Mouse (Mus musculus) spleen, postnatal 36 days (tissue): ENCODE results near the gene Nisch.

Experiments
- DNase-seq, 2 experiments: peaks; one replicate each; pipeline ENCODE4 v3.0.0; 2022; ENCODE audit warnings: low spot score in 2 of 2, mixed read lengths in 1 of 2

The Nisch gene

GRCm38 (mm10) chr14:31215157-31216002, 1.4 kb downstream of the Nisch start:
- peak; percentile 69 to 73 for DNase-seq

GRCm38 (mm10) chr14:31214684-31215083, 2.1 kb downstream of the Nisch start:
- DNase-seq, result no peak

GRCm38 (mm10) chr14:31213868-31214267, 2.9 kb downstream of the Nisch start:
- no peak for DNase-seq

GRCm38 (mm10) chr14:31212499-31212898, 4.2 kb downstream of the Nisch start:
- DNase-seq, result no peak

- no peak for DNase-seq
Observed at GRCm38 (mm10) chr14:31211854-31212253, 4.9 kb downstream of the Nisch start.

GRCm38 (mm10) chr14:31209133-31209557, 7.6 kb downstream of the Nisch start:
- DNase-seq, result no peak

- DNase-seq, result no peak
Observed at GRCm38 (mm10) chr14:31208084-31208483, 8.7 kb downstream of the Nisch start, which contains the start of gene Tnnc1. Gene Tnnc1, plus strand, starts transcription at chr14:31208312.

GRCm38 (mm10) chr14:31207070-31207830, 9.5 kb downstream of the Nisch start:
- DNase-seq, result peak in 1 of 2 experiments; percentile 31

GRCm38 (mm10) chr14:31206472-31206981, 10.2 kb downstream of the Nisch start:
- peak; percentile 94 to 96 for DNase-seq

GRCm38 (mm10) chr14:31205562-31206467, 10.9 kb downstream of the Nisch start:
- DNase-seq, result peak in 1 of 2 experiments; percentile 28

GRCm38 (mm10) chr14:31205244-31205561, 11.5 kb downstream of the Nisch start:
- DNase-seq, result no peak

- DNase-seq, result no peak
Observed at GRCm38 (mm10) chr14:31204844-31205243, 11.9 kb downstream of the Nisch start.

GRCm38 (mm10) chr14:31200038-31200437, 16.7 kb downstream of the Nisch start:
- DNase-seq, result no peak

- no peak for DNase-seq
Observed at GRCm38 (mm10) chr14:31199599-31199998, 17.1 kb downstream of the Nisch start.

GRCm38 (mm10) chr14:31197547-31198516, 18.9 kb downstream of the Nisch start:
- DNase-seq, result no peak

- no peak for DNase-seq
Observed at GRCm38 (mm10) chr14:31195968-31196367, 20.8 kb downstream of the Nisch start.

- DNase-seq, result no peak
Observed at GRCm38 (mm10) chr14:31195521-31195920, 21.2 kb downstream of the Nisch start.

- DNase-seq, result peak in 1 of 2 experiments; percentile 23
Observed at GRCm38 (mm10) chr14:31194891-31195513, 21.7 kb downstream of the Nisch start.

GRCm38 (mm10) chr14:31194441-31194840, 22.3 kb downstream of the Nisch start:
- DNase-seq, result no peak

GRCm38 (mm10) chr14:31193791-31194190, 23.0 kb downstream of the Nisch start:
- DNase-seq, result no peak
